Mouse (Mus musculus) MEL (cell line): ENCODE results near the gene Eci1.

ENCODE experiments used
- GABPA ChIP-seq: IDR thresholded peaks from 2 replicates; pipeline ENCODE4 v1.6.1; 2012; ENCODE audit warnings: low read depth, mild to moderate bottlenecking, inconsistent platforms, low read length, improper control_type of control experiment, moderate library complexity
- KAT2A ChIP-seq: conservative IDR thresholded peaks from 2 replicates; pipeline ENCODE4 v1.6.1; 2012; ENCODE audit warnings: low read depth, low read length, improper control_type of control experiment, inconsistent platforms

- TF ChIP-seq KAT2A = no peak
- no peak for TF ChIP-seq GABPA
These were observed 61.8 kb downstream of the Eci1 start, which contains the start of gene Caskin1 for GRCm38 (mm10) chr17:24488186-24488661.
